Mouse (Mus musculus) heart, postnatal 25 days (tissue): ENCODE data around the gene Utp11. TPM values are rescaled to one million over a fixed set of nuclear protein-coding genes. Genes with fewer than 3 reads are reported as not detected.

Source experiments
- DNase-seq: peaks from one replicate; pipeline ENCODE4 v3.0.0; 2022; ENCODE audit warnings: low spot score
- intact Hi-C: fragments of 180-260 bp; cut with DNase I; formaldehyde crosslinking; loops from one replicate; pipeline ENCODE4 v1.15.1; 2025
- total RNA-seq, 2 experiments: library from RNA; stranded (reverse); gene quantifications; 2 replicates each; pipeline ENCODE4 v1.2.3; 2021

The Utp11 gene
- total RNA-seq, 2 experiments from 2014 or later = 10.8 to 13.2 TPM

DNA sequence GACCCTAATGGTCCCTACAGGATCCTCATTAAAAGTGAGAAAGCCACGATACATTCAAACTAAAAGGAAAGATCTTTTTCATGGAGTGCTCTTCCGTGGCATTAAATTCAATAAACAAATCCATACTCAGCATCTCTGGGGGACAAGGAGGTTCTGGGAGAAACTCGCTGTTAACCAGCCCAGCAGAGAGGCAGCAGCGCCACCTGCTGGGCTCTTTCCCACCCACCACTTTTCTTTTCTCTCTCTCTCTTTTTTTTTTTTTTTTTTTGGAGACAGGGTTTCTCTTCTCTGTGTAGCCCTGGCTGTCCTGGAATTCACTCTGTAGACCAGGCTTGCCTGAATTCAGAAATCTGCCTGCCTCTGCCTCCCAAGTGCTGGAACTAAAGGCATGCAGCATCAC, 18.4 kb downstream of the Utp11 start:
- intact Hi-C loops = loop anchor here (1.0 to 5.0 kb wide), 3 partner anchors 447 to 718 kb away; no protein-coding TSS in a partner anchor
- no peak for DNase-seq

DNA sequence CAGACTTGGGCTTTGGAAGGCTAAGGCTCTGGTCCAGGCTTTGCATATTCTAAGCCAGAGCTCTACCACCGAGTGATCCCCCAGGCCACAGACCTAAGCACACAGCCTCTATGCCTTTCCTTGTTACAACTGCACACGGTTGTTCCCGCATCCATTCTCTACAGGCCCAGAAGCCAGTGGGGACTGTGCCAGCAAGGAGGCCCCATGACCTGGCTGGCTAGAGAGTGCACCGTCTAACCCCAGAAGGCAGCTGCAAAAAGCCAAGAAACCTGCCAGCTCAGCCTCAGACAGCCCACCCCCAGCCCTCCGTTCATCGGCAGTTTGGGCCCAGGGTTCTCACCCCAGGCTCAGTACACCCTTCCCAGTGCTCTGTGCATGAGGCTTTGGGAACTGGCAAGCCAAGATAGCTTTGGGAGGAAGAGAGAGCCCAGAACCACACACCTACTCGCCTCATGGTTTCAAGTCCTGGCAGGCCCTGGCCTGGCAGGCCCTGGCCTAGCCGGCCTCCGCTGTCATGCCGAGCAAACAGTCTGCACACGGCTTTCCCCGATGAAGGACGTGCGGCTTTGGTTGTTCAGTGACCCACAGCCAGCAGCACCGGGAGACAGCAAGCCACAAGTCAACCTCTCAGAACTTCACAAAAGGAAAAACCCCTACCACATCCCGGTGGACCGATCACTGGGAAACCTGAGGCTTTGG, 18.9 kb downstream of the Utp11 start:
- intact Hi-C loops = loop anchor here (1.0 to 5.0 kb wide), 3 partner anchors 446 to 717 kb away; no protein-coding TSS in a partner anchor

DNA sequence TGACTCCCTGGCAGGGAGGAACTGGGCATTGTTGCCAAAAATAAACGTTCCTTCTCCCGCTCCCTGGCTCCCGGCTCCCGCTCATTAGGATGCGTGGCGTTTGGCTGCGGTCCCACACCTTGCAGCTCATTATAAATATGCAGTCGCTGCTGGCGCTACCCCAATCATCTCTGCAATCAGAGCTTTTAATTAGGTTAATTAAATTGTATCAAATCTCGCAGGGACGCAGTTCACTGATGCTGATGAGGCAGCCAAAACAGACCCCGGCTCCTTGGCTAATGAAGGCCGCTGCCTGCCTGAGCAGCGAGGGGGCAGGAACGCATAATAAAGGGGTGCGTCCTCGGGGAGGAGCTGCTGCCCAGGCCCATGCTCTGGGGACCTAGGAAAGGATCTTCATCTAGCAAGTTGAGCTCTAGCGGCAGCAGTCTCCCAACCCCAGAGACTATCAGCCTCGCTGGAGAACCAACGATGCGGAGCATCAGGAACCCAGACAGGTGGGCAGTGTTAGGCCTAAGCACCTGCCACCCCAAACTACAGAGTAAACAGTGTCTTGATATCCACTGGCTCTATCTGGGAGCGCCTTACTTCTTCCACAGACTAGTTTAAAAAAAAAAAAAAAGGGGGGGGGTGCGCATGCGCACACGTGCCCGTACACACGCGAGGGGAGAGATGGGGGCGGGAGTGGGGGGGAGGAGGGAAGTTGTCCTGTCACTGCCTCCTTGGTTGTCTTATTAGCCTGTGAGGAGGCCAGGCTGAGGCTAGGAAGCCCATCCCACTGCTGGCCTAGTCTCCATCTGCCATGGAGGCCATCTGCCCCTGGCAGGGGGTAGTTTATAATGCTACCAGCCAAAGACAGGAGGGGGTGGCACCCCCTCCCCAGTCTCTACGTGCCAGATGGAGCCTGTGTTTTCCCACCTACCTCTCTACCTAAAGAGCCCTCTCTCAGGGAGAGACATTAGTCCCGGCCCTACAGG, 20.8 kb downstream of the Utp11 start:
- no peak for DNase-seq
- intact Hi-C loops = no loop called here

More for the DNA sequence above, 18.9 kb downstream of the Utp11 start:
- DNase-seq = no peak

DNA sequence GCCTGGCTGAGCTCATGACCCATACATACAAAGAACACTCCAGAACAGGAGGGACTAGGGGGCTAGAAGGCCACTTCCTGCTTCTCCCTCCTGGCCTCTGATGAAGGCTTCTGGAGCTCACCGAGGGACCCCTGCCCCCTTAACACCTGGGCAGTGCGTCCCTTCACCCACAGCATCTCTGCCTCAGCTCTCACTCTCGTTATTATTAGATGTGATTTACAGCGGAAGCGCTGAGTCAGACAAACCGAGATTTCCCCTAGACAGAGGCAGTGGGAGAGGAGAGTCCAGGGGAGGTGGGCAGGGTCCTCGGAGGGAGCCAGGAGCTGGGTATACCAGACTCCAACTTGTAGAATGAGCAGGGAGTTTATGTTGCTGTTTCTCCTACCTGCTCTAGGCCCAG, 21.8 kb downstream of the Utp11 start:
- no peak for DNase-seq
- intact Hi-C loops = no loop called here

DNA sequence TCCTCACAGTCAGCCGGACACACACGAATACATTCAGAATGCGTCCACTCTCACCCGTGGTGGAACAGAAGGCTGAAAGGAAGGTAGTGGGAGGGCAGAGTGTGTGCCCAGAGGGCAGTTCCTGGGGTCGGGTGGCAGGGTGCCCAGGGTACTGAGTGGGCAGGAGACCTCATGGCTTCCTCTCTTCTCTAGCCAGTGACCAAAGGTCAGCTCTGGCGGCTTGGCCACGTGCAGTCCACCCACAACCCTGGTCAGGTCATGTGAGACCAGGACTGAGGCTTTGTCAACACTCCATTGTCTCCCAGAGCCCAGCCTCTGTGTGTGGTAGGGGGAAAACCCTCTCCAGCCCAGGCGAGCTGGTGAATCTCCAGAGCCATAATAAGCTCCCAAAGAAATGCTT, 23.2 kb downstream of the Utp11 start:
- intact Hi-C loops = no loop called here
- no peak for DNase-seq

DNA sequence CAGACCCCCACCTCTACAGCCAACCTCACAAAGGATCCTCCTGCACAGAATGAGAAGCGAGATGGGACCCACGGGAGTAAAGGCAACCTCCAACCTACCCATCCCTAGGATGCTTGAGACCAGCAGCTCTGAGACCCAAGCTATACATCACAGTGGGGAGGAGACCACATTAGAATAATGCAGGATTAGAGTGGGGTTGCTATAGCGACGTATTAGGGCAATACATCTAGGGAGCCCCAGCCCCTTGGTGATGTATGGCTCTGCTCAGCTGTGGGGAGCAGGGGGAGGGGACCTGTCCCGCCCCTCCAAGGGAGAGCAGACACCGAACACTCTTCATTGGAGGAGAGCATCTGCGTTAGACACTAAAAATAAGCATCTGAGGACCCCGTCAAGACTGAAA, 25.3 kb downstream of the Utp11 start:
- no peak for DNase-seq
- intact Hi-C loops = no loop called here

DNA sequence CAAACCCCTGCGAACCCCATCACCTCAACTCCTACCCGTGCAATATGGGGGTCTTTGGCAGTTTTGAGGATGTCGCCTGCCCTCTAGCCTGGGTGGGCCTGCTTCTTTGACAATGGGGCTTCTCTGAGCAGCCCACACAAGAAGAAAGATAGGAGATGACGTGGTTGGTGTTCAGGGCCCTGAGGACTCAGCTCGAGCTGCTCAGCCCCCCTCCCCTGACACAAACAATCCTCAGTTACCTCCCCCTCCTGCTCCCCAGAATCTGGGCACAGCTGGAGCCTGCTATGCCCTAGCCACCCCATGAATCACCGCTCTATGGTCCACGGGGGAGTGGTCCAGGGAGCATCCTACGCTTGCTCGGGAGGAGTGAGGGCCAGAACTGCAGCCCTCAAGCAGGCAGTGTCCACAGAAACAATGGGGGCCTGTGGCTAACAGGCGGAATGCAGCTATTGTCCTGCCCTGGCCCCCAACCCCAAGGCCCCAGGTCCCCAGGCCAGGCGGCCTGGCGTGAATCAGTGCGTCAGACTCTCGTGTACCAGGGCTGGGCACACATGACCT, 25.8 kb downstream of the Utp11 start:
- intact Hi-C loops = no loop called here
- no peak for DNase-seq

DNA sequence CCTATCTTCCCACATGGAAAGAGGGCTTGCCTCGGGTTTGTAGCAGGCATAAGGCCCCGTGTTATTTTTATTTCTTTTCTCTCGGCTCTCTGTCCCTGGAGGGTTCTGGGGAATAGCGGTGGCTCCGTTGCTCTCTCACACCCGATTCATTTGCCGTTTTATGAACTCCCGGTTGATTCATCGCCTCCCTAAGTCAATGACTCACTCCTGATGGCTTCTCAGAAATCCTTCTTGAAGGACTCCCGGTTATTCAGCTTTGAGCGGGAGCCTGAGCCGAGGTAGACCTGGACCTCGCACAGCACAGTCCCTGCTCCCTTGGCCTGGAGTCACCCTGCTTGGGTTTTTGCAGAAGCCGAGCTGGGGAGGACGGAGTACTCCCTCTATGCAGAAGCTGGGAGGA, 28.8 kb downstream of the Utp11 start:
- no peak for DNase-seq
- intact Hi-C loops = loop anchor here (5.0 kb wide), 2 partner anchors 522 to 707 kb away; no protein-coding TSS in a partner anchor

DNA sequence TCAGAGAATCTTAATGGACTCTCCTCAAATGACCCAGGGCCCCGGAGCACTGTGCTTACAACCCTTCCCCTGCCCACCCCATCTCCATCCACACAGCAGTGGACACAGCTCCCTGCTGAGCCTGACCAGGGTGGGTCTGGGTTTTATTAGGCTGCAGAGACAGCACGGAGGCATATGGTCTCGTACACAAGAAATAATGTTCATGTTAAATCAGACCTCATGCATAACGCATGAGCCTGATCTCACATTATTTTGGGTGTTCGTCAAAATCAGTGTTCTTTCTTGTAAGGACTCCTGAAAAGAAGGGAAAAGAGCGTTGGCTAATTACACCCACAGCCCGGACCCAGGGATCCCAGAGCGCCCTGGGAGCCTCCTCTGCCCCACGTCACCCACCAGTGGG, 29.2 kb downstream of the Utp11 start:
- intact Hi-C loops = loop anchor here (5.0 kb wide), 2 partner anchors 522 to 707 kb away; no protein-coding TSS in a partner anchor
- DNase-seq = no peak

DNA sequence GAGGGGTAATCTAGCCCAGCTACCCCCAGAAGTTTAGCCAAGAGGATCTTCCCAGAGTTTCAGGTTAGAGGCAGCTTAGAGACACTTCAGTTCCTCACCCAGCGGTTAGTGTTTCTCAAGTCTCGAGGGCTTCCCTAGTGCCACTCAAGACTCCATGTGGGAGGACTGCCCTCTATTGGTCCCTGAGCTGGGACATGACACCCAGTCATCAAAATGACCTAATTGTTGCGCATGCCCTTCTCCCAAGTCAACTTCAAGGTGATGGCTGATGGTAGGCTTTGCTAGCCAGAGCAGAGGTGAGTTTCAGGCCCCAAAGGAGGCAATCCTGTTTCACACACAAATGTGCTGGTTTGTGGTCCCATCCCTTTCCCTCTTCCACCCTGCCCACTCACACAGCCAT, 30.4 kb downstream of the Utp11 start:
- intact Hi-C loops = loop anchor here (5.0 kb wide), 2 partner anchors 521 to 706 kb away; no protein-coding TSS in a partner anchor
- no peak for DNase-seq

DNA sequence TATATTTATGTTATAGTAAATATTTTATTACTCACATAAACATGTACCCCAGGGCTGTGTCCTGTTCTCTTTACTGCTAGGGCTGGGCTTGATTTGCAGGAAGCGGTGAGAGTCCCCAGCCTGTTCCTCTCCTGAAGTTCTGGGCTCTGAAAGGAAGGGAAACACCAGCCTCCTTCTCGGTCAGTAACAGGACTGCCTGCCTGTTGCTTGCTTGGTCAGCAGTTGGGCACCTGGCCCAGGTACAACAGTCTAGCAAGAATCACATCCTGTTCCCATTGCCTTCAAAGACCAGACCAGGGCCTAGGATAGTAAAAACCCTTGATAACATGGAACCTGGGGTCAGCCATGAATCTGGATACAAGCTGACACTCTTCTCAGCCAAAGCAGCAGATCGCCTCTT, 32.8 kb downstream of the Utp11 start:
- DNase-seq = no peak
- intact Hi-C loops = loop anchor here (5.0 kb wide), 2 partner anchors 518 to 703 kb away; no protein-coding TSS in a partner anchor

DNA sequence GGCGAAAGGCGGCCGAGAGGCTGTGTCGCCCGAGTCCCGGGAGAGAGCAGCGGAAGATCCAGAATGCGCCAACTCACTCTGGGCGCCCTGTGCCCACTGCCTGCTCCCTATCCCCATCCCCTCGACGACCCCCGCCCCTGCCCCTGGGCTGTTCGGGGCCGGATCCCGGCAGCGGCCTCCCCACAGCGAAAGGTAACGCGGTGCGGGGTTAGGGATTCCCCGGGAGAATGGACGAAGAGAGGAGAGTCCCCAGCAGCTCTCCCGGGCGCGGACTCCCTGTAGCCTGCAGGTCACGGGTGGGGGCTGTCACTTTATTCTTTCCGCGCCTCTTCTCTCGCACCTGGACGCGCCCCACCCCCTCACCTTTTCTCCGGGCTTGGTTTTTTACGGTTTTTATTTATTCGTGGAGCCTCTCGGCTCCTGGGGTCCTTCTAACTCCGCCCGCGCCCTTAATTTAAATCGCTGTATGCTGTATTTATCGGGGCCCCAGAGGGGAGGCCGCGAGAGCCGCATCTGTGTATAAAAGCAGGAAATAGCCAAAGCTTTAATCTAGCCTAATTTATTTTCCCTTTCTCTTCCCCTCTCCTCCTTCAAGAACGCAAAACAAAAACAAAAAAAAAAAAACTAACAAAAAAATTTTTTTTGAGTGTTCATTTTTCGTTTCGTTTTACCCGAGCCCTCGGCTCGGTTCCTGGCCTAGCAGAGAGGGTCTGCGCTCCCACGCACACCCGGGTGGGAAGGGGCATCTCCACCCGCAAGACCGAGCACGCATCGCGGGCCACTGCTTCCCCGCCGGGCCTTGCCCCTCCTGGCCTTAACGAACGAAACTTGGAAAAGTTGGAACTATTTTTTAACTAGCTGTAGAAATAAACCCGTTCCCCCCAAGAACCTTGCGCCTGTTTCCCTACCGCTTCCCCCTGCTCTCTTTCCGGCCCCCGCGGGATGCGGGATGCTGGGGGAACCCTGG, 33.9 kb downstream of the Utp11 start:
- DNase-seq = no peak

DNA sequence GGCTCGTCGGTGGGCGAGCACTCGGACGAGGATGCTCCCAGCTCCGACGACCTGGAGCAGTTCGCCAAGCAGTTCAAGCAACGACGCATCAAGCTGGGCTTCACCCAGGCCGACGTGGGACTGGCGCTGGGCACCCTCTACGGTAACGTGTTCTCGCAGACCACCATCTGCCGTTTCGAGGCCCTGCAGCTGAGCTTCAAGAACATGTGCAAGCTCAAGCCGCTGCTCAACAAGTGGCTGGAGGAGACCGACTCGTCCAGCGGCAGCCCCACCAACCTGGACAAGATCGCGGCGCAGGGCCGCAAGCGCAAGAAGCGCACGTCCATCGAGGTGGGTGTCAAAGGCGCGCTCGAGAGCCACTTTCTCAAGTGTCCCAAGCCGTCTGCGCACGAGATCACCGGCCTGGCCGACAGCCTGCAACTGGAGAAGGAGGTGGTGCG, 35.0 kb downstream of the Utp11 start:
- DNase-seq = no peak
- intact Hi-C loops = loop anchor here (5.0 kb wide), 1 partner anchor 431 kb away; no protein-coding TSS in a partner anchor

More for the DNA sequence above, 33.9 kb downstream of the Utp11 start:
- intact Hi-C loops = loop anchor here (5.0 kb wide), 3 partner anchors 432 to 702 kb away; no protein-coding TSS in a partner anchor

DNA sequence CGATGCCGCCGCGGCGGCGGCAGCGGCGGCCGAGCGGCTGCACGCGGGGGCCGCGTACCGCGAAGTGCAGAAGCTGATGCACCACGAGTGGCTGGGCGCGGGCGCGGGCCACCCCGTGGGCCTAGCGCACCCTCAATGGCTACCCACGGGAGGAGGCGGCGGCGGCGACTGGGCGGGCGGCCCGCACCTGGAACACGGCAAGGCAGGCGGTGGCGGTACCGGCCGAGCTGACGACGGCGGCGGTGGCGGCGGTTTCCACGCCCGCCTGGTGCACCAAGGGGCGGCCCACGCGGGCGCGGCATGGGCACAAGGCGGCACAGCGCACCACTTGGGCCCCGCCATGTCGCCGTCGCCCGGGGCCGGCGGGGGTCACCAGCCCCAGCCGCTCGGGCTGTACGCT, 35.6 kb downstream of the Utp11 start:
- intact Hi-C loops = loop anchor here (5.0 kb wide), 1 partner anchor 430 kb away; no protein-coding TSS in a partner anchor
- no peak for DNase-seq

DNA sequence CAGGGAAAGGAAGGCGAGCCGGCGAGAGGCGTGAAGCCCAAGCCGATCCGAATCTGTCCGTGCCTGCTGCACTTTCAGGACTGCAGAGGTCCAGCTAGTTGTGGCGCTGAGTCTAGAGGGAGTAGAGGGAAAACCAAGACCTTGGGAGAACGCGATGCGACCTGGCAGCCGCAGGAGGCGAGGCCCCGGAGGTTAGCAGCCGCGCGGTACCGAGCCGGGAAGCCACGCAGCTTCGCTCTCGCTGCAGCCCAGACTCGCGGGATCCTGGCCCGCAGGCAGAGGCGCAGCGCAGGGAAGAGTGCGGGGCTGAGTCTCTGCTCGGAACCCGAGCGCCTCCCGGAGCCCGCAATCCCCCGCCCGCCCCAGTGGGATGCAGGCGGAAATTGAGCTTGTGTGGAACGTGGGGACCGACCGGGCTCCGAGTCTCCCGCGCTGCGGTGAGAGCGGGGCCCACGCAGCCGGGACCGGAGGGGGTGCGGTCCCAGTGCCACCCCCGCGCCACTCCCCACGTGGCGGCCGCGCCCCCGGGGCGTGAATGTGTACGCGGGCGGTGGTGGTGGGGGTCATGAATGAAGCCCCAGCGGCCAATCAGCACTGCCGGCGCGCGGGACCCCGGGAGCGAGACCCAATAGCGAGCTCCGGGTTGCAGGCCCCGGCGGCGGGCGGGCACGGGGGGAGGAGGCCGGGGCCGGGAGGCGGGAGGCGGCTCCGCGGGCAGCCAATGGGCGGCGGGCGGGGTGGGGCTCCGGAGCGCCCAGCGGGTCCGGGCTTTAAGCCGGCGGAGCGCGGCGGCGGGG, 36.3 kb downstream of the Utp11 start:
- peak; percentile 70 for DNase-seq
- intact Hi-C loops = loop anchor here (5.0 kb wide), 1 partner anchor 430 kb away; no protein-coding TSS in a partner anchor

DNA sequence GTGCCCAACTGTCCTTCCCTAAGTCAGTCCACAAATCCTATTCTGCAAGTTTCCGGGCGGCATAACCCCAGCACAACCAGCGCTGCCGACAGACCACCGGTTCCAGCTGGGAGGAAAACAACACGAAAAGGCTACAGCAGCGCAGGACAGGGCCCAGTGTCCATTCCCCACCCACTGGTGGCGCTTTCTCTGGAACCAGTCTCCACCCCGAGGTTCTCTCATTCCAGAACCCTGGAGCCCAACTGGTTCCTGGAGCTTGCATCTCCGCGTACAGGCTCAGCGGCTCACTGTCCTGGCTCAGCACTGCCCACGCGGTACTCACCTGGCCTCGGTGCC, 36.9 kb downstream of the Utp11 start, which contains the start of gene Pou3f1:
Pou3f1 (plus strand) TSS at position 290 of the 336 bp plus-strand sequence.
- intact Hi-C loops = loop anchor here (5.0 kb wide), 1 partner anchor 429 kb away; no protein-coding TSS in a partner anchor
- DNase-seq = no peak

DNA sequence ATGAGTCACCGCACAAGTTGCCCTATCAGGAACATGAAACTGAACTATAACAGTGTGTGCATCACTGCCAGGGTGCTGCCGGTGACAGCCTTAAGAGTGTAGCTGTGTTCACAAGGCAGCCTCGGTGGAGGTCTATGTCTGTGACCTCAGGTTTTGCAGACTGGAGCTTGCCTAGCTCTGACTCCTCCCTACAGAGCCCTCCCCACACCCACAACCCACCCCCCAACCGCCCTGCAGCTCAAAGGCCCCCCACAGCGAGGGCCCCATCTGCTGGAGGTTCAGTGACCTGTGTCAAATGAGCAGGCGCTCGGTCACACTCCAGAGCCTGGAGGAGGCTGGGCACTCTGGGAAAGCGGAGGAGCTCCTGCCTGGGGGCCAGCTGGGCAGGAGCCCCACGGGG, 40.5 kb downstream of the Utp11 start:
- intact Hi-C loops = no loop called here
- DNase-seq = no peak

DNA sequence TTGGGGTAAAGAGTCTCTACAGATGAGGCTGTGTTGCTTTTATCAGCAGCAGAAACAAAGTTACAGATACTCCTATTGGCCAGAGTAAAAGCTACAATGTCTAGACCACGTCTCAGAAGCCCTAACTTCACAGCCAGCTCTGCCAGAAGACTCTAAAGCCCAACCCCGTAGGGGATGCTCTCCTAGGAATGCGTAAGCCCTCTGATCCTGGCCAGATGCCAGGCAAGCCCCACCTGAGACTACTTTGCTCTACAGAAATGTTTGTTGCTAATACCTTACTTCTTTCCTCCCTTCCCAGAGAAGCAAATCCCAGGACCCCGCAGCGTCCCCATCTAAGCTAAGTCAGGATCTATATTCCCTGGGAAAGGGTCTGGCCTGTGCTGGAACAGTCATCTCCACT, 45.5 kb downstream of the Utp11 start:
- intact Hi-C loops = no loop called here
- DNase-seq = no peak
